Mouse (Mus musculus) limb, embryonic 15.5 days (tissue): ENCODE measurements around the gene Slc9b2. TPM values are rescaled to one million over a fixed set of nuclear protein-coding genes. Genes with fewer than 3 reads are reported as not detected.

ENCODE experiments used
- ATAC-seq: fragments of 200-750 bp; cut with Nextera tagmentation; 2 replicates; pipeline ENCODE4 v1.8.0; 2017; ENCODE audit warnings: low read depth, moderate TSS enrichment; ENCODE audit not compliant: insufficient number of reproducible peaks, low FRiP score, low TSS enrichment
- H3K27ac ChIP-seq: fragments of 300-500 bp; sonication (generic); 2 replicates; pipeline ENCODE4 v1.5.1; 2015; ENCODE audit warnings: moderate library complexity, mild to moderate bottlenecking, inconsistent platforms
- H3K27me3 ChIP-seq: fragments of 300-500 bp; sonication (generic); 2 replicates; pipeline ENCODE4 v1.6.1; 2015; ENCODE audit warnings: inconsistent platforms
- H3K36me3 ChIP-seq: fragments of 300-500 bp; sonication (generic); 2 replicates; pipeline ENCODE4 v1.6.1; 2015; ENCODE audit warnings: inconsistent platforms
- H3K4me1 ChIP-seq: fragments of 300-500 bp; sonication (generic); 2 replicates; pipeline ENCODE4 v1.6.1; 2015; ENCODE audit warnings: inconsistent platforms
- H3K4me2 ChIP-seq: fragments of 300-500 bp; sonication (generic); 2 replicates; pipeline ENCODE4 v1.6.1; 2015; ENCODE audit warnings: mild to moderate bottlenecking, inconsistent platforms
- H3K4me3 ChIP-seq: fragments of 300-500 bp; sonication (generic); 2 replicates; pipeline ENCODE4 v1.5.1; 2015; ENCODE audit warnings: mild to moderate bottlenecking, inconsistent platforms
- H3K9ac ChIP-seq: fragments of 300-500 bp; sonication (generic); 2 replicates; pipeline ENCODE4 v1.6.1; 2015; ENCODE audit warnings: inconsistent platforms
- H3K9me3 ChIP-seq: fragments of 300-500 bp; sonication (generic); 2 replicates; pipeline ENCODE4 v1.6.1; 2016; ENCODE audit warnings: inconsistent platforms
- WGBS: fragments of 180-500 bp; shearing (Covaris S2); methylation state at CpG from one replicate; pipeline ENCODE4 v1.1.7; 2015; 5-methylcytosine and 5-hydroxymethylcytosine counted together
- polyA plus RNA-seq: library from polyadenylated mRNA; unstranded; fragments of >200 nt; fragmentation: Nextera tagmentation; extraction: Ambion mirVana; gene quantifications from 2 replicates; pipeline ENCODE4 v1.2.1, GENCODE M21; 2015

The Slc9b2 gene
- polyA plus RNA-seq, 1 experiment from 2014 or later: 2.6 TPM

DNA sequence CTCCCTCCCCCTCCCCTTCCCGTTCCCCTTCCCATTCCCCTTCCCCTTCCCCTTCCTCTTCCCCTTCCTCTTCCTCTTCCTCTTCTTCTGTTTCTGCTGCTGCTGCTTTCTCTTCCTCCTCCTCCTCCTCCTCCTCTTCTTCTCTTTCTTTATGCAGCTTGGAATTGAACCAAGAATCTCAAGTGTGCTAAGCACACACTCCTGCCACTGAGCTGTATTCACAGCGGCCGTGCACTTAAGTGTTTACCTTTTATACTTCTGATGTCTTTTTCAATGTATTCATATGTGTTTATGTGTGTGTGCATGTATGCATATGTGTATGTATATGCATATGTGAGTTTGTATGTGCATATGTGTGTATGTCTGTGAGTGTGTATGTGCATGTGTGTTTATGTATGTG is 21.7 kb upstream of the Slc9b2 start:
- H3K4me2 ChIP-seq: no peak overlapping the region
- 74% methylated on average over 3 of the region's 3 CpGs for WGBS
- H3K27ac ChIP-seq: no peak overlapping the region

DNA sequence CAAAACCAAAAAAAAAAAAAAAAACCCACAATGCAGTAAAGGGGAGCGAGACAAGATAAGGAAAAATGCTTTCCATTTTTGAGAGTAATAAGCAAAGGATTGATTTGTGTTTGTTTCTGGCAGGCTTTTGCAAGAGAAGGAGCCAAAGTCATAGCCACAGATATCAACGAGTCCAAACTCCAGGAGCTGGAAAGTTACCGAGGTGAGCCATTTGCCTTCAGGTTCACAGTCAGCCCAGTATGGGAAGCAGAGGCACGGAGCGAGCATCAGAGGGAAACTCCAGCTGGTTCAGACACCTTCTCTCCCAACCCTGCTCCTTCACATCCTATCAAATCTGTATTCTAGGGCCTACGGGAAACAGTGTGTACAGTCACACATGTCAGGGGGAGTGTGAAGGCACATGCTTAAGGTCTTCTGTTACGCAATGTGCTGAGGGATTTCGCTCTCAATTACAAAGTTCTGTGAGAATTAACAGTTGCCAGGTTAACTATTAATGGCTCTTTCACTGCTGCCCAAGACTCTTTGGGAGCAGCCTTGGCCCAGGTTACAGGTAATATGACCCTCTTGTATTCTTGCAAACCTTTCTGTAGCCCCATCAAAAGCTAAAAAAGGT is 19.3 kb upstream of the Slc9b2 start:
- no peaks in the 10 kb centered on the region for H3K36me3 ChIP-seq
- no peak overlapping the region for H3K27ac ChIP-seq
- no peak overlapping the region for H3K4me3 ChIP-seq
- H3K4me1 ChIP-seq: no peaks in the 10 kb centered on the region
- no peaks in the 10 kb centered on the region for H3K27me3 ChIP-seq
- no peaks in the 10 kb centered on the region for H3K9me3 ChIP-seq
- no peak overlapping the region for H3K4me2 ChIP-seq
- 69% methylated on average over 8 of the region's 8 CpGs for WGBS
- H3K9ac ChIP-seq: no peak overlapping the region
- no peak for ATAC-seq

More for the DNA sequence above, 21.7 kb upstream of the Slc9b2 start:
- Histone ChIP-seq H3K36me3 (no peaks in the 10 kb centered on the region), H3K27me3 (no peaks in the 10 kb centered on the region), H3K4me3 (no peak overlapping the region), H3K9me3 (no peaks in the 10 kb centered on the region), H3K9ac (no peak overlapping the region), H3K4me1 (peaks cover 2% of the 10 kb centered on the region; the same call in 1 of the 2 replicates)
- no peak for ATAC-seq

DNA sequence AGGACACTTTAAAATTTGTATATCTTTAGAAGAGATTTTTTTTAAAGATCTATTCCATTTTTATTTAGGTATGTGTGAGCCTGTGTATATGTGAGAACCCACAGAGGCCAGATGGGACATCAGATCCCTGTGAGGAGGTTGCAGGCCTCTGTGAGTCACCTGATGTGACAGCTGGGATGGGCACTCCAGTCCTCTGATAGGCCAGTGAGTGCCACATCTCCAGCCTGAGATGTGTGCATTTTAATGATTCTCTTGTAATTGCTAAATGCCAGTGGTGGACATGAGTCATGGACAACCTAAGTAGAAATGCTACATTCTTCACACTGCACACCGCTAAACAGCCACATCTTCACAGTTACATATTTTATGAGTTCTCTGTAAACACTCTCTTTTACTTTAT is 18.4 kb upstream of the Slc9b2 start:
- no peak overlapping the region for H3K4me3 ChIP-seq
- WGBS: 94% methylated on average over 1 of the region's 1 CpGs
- H3K27ac ChIP-seq: no peak overlapping the region
- no peak overlapping the region for H3K9ac ChIP-seq
- H3K4me2 ChIP-seq: no peak overlapping the region
- H3K36me3 ChIP-seq: no peaks in the 10 kb centered on the region
- H3K9me3 ChIP-seq: no peaks in the 10 kb centered on the region
- no peak for ATAC-seq
- no peaks in the 10 kb centered on the region for H3K27me3 ChIP-seq
- H3K4me1 ChIP-seq: no peaks in the 10 kb centered on the region

DNA sequence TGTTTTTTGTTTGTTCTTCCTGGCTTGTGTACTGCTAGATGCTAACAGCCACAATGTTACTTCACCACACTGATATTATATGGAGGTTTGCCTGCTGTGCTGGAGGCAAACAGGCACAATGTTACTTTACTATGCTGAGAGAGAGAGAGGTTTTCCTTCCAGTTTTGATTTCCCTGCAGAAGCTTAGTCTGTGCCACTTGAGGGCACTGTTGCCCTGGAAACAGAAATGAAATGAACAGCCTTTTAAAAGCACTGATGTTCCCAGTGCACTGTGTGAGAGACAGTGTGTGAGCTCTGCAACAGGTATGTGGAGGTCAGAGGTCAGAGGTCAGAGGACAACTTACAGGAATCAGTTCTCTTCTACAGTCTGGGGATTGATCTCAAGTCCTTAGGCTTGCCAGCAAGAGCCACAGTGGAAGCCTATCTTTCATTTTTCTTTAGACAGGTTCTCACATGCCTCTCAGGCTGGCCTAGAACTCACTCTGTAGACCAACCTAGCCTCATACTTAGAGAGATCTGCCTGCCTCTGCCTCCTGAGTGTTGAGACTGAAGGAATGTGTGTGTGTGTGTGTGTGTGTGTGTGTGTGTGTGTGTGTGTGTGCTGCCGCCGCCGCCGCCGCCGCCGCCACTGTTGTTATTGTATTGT is 17.1 kb upstream of the Slc9b2 start:
- ATAC-seq: no peak
- Histone ChIP-seq H3K4me1 (no peaks in the 10 kb centered on the region), H3K9me3 (no peaks in the 10 kb centered on the region), H3K27me3 (no peaks in the 10 kb centered on the region), H3K4me3 (no peak overlapping the region), H3K36me3 (no peaks in the 10 kb centered on the region), H3K4me2 (no peak overlapping the region), H3K9ac (no peak overlapping the region), H3K27ac (no peak overlapping the region)
- WGBS: 98% methylated on average over 7 of the region's 7 CpGs

DNA sequence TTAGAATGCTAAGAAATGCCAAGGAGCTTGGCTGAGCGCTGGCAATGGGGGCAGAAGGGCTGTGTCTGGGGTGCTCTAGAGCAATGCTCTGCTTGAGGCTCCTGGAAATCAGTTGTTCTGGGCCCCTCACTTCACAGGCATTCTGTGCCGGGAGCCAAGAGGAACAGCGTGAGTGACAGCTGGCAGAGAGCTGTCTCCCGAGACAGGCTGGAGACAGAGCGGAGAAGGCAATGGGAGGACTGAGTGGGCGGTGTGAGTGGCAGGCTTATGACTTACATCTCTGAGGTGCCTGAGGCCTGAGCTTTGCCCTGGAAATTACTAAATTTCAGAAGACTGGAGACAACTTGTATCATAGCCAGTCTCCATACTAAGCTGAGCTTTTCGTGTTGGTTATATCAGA is 13.8 kb upstream of the Slc9b2 start:
- no peak overlapping the region for H3K4me3 ChIP-seq
- WGBS: 48% methylated on average over 7 of the region's 7 CpGs
- ATAC-seq: no peak
- no peaks in the 10 kb centered on the region for H3K4me1 ChIP-seq
- H3K9me3 ChIP-seq: no peaks in the 10 kb centered on the region
- no peaks in the 10 kb centered on the region for H3K27me3 ChIP-seq
- H3K27ac ChIP-seq: no peak overlapping the region
- H3K9ac ChIP-seq: no peak overlapping the region
- H3K4me2 ChIP-seq: no peak overlapping the region
- no peaks in the 10 kb centered on the region for H3K36me3 ChIP-seq

DNA sequence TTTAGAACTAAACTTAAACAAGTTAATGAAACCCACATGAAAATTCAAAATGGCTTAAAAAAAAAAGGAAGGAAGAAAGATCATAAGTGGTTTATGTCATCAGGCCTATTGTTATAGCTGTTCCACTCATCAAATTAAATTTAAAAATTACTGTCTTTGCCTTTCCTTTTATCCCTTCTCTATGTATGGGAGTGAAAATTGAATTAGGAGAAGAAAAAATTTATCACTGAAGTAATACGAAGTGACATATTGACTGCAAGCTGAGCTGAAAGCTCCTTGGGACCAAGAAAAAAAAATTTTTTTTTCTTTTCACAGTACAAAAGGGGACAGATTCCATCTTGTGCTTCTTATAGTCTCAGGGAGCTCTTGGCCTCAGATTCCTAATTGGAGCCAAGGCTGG is 11.9 kb upstream of the Slc9b2 start:
- no peaks in the 10 kb centered on the region for H3K4me1 ChIP-seq
- no peak overlapping the region for H3K27ac ChIP-seq
- H3K36me3 ChIP-seq: no peaks in the 10 kb centered on the region
- no peaks in the 10 kb centered on the region for H3K27me3 ChIP-seq
- no peak overlapping the region for H3K4me3 ChIP-seq
- no peak overlapping the region for H3K9ac ChIP-seq
- WGBS: 74% methylated on average over 1 of the region's 1 CpGs
- ATAC-seq: no peak
- H3K9me3 ChIP-seq: no peaks in the 10 kb centered on the region
- no peak overlapping the region for H3K4me2 ChIP-seq

DNA sequence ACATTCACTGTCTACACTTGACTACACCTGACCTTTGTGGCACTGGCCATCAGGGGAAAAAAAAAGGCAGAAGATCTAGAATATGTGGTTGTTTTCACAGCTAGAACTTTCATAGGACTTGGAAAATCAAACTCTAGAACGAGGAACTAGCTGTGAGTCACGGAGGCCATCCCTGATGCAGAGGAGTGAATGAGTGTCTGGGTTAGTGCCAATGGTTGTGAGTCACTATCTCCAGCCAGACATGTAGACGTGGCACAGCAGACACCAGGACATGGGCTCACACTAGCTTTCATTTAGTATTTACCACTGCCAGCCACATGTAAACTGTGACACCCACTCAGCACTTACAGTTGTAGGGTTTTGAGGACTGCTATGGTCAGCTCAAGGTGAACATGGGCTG is 8.9 kb upstream of the Slc9b2 start:
- Histone ChIP-seq H3K4me2 (no peak overlapping the region), H3K27me3 (no peaks in the 10 kb centered on the region), H3K36me3 (no peaks in the 10 kb centered on the region), H3K27ac (no peak overlapping the region), H3K4me3 (no peak overlapping the region), H3K9ac (no peak overlapping the region), H3K9me3 (no peaks in the 10 kb centered on the region), H3K4me1 (no peaks in the 10 kb centered on the region)
- WGBS: 80% methylated on average over 3 of the region's 3 CpGs
- no peak for ATAC-seq

DNA sequence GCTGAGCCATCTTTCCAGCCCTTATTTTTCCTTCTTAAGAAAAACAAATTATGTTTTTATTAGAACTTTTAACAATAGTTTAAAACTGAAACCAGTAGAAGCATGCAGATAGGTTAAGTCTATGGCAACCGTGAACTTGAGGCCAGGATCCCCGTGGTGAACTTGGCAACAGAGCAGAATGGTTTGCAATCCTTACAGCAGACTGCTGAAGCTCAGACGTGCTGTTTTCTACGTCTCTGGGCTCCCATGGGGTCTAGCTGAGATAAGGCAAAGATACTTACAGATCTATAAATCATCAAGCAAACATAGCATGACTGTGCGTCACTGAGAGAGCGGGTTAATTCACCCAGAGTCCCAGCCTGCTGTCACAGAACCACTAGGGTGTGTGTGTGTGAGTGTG is 7.4 kb upstream of the Slc9b2 start:
- Histone ChIP-seq H3K9me3 (no peaks in the 10 kb centered on the region), H3K27me3 (no peaks in the 10 kb centered on the region), H3K4me3 (no peak overlapping the region), H3K27ac (no peak overlapping the region), H3K4me2 (no peak overlapping the region), H3K36me3 (no peaks in the 10 kb centered on the region), H3K9ac (no peak overlapping the region), H3K4me1 (no peaks in the 10 kb centered on the region)
- ATAC-seq: no peak
- WGBS: 54% methylated on average over 6 of the region's 6 CpGs

DNA sequence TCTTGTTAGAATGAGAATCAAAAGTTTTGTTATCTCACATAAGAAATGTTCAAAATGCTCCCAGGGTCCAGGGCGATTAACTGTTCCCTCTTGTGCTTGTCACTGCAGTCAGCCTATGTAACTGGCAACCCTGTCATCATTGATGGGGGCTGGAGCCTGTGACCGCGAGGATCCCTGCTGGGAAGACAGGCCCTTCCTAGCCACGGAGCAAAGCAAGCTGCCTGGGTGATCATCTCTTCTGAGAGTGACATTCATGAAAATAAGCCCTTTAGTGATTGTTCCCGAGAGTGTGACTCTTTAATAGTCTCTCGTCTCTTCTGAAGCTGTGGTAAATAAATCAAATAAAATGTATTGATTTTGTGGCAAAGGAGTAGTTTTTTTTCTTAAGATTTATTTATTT is 3.4 kb upstream of the Slc9b2 start:
- no peak for ATAC-seq
- Histone ChIP-seq H3K4me3 (no peak overlapping the region), H3K27me3 (no peaks in the 10 kb centered on the region), H3K4me2 (no peak overlapping the region), H3K36me3 (no peaks in the 10 kb centered on the region), H3K4me1 (peaks cover 11% of the 10 kb centered on the region), H3K9ac (no peak overlapping the region), H3K27ac (no peak overlapping the region), H3K9me3 (no peaks in the 10 kb centered on the region)
- WGBS: 43% methylated on average over 6 of the region's 6 CpGs

DNA sequence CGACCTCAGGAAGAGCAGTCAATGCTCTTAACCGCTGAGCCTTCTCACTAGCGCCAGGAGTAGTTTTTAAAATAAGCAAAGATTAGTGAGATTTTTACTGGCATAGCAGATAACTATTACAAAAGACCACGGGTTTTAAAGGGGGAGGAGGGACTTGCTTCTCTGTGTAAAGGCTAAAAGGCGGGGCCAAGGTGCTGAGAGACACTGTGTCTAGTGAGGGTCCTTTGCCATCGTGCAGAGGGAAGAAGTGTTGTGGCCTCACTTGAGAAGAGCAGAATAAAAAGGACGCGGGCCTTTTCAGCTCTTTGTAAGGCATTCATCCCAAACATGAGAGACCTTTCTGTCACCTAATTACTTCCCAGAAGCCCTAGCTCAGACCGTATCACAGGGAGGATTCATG is 2.9 kb upstream of the Slc9b2 start:
- peaks cover 11% of the 10 kb centered on the region for H3K4me1 ChIP-seq
- H3K36me3 ChIP-seq: no peaks in the 10 kb centered on the region
- no peak overlapping the region for H3K9ac ChIP-seq
- H3K4me2 ChIP-seq: no peak overlapping the region
- no peak overlapping the region for H3K4me3 ChIP-seq
- no peaks in the 10 kb centered on the region for H3K9me3 ChIP-seq
- WGBS: 37% methylated on average over 9 of the region's 9 CpGs
- no peak overlapping the region for H3K27ac ChIP-seq
- no peak for ATAC-seq
- no peaks in the 10 kb centered on the region for H3K27me3 ChIP-seq

DNA sequence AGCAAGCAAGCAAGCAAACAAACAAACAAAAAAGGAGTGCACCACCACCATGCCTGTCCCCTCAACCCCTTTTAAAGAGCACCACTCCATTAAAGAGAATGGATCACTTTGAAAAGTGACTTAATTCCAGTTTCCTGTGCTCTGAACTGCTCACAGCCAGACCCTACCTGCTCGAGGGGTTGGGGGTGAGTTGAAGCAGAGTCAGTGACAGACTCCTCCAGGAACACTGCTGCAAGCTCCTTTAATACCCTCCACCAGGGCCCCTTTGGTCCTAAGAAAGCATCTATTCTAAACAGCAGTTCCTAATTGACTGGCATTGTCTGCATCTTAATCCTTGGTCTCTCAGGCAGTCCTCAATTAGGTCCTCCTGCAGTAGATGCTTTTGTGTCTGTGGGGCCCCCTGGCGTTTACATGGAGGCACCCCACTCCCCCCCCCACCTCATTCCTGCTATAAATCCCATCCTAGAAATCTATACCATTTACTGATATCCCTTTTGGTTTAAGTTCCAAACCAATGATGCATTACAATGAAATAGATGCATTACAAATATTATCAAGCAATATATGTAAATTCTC is 5.5 kb downstream of the Slc9b2 start:
- H3K27ac ChIP-seq: no peak overlapping the region
- no peaks in the 10 kb centered on the region for H3K27me3 ChIP-seq
- no peak overlapping the region for H3K4me2 ChIP-seq
- 35% methylated on average over 2 of the region's 2 CpGs for WGBS
- H3K4me1 ChIP-seq: peaks cover 2% of the 10 kb centered on the region; the same call in 1 of the 2 replicates
- H3K9ac ChIP-seq: no peak overlapping the region
- no peak for ATAC-seq
- no peak overlapping the region for H3K4me3 ChIP-seq
- H3K9me3 ChIP-seq: no peaks in the 10 kb centered on the region
- no peaks in the 10 kb centered on the region for H3K36me3 ChIP-seq

DNA sequence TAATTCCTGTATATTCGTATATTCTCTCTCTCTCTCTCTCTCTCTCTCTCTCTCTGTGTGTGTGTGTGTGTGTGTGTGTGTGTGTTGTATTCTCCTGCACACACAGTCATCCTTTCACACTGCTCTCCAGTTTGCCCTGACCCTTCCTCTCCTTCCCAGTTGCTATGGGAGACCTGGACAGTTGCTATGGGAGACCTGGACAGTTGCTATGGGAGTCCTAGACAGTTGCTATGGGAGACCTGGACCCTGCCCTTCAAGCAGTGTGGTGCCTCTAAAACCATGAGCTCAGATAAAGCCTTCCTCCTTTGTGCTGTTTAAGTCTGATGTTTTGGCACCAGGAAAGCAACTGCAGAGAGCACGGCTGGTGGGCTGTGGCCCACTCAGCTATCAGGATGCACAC is 6.2 kb downstream of the Slc9b2 start:
- Histone ChIP-seq H3K9ac (no peak overlapping the region), H3K27ac (no peak overlapping the region), H3K4me3 (no peak overlapping the region), H3K4me1 (no peaks in the 10 kb centered on the region), H3K9me3 (no peaks in the 10 kb centered on the region), H3K4me2 (no peak overlapping the region), H3K36me3 (no peaks in the 10 kb centered on the region), H3K27me3 (no peaks in the 10 kb centered on the region)
- 80% methylated on average over 2 of the region's 2 CpGs for WGBS
- ATAC-seq: no peak
